Mouse (Mus musculus): Measurements from ENCODE around the gene Tas1r3. TPM values are rescaled to one million over a fixed set of nuclear protein-coding genes. Genes with fewer than 3 reads are reported as not detected.
A peak's percentile ranks its signal among the peaks of the same experiment; 100 is the strongest.

Tas1r3 gene
- total and polyA plus RNA-seq, 3 experiments = 0.13 to 0.35 (median 0.16) TPM

DNA sequence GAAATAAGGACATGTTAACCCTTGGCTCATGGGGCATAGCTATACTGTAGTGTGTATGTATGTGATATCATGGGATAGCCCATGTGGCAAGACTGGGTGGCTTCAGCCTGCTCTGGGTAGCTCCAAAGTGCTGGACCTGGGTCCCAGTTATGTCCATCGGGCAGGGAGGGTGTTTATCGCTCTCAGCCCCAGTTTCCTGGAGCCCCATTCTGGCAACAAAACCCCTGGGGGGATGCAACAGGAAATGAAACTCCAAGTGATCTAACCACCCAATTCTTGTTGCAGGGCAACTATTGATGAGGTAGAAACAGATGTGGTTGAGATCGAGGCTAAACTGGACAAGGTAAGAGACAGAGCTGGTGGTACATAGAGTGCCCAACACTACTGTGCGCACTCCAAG is 32.7 kb upstream of the Tas1r3 start:
- Histone ChIP-seq H3K27me3 (ENCODE audit: control insufficient read depth, insufficient read depth, low read length) (no peaks in the 10 kb centered on the region), H3K79me2 (replicated peaks; ENCODE audit: control insufficient read depth, insufficient read depth, low read length) (peaks cover 10% of the 10 kb centered on the region; the same call in 1 of the 2 replicates), H3K27ac (peak overlapping the region; percentile 18; the same call in 1 of the 2 replicates), H3K9ac (ENCODE audit: low read depth, low read length) (no peak overlapping the region; the same call in 1 of the 2 replicates), H3K4me3 (peak overlapping the region; percentile 33; the same call in 1 of the 2 replicates), H3K4me1 (ENCODE audit: control insufficient read depth, insufficient read depth, low read length) (peaks cover 23% of the 10 kb centered on the region), H3K36me3 (ENCODE audit: control insufficient read depth, insufficient read depth, low read length) (peaks cover 3% of the 10 kb centered on the region)
- peak; percentile 5 to 18 for DNase-seq
- TF ChIP-seq POLR2A (IDR thresholded peaks at IDR 0.05; ENCODE audit: insufficient read depth, low read depth, low read length) (no peak), EP300 (IDR thresholded peaks at IDR 0.05; ENCODE audit: insufficient read depth, low read depth, low read length) (no peak), CTCF (IDR thresholded peaks at IDR 0.05) (no peak)
- intact Hi-C loops (cut with DNase I) = no loop called here
- WGBS = 57% methylated on average over 4 of the region's 4 CpGs

GRCm38 (mm10) chr4:155895216-155895615 is 32.1 kb upstream of the Tas1r3 start:
- peak overlapping the region; percentile 33 for H3K4me3 ChIP-seq
- H3K9ac ChIP-seq (ENCODE audit: low read depth, low read length) = peak overlapping the region; percentile 7
- DNase-seq = peak; percentile 66 to 74
- peak overlapping the region; percentile 76 for H3K27ac ChIP-seq
- H3K4me1 ChIP-seq (ENCODE audit: control insufficient read depth, insufficient read depth, low read length) = peaks cover 27% of the 10 kb centered on the region
- 27% methylated on average over 6 of the region's 6 CpGs for WGBS
- no peaks in the 10 kb centered on the region for H3K27me3 ChIP-seq (ENCODE audit: control insufficient read depth, insufficient read depth, low read length)
- peaks cover 3% of the 10 kb centered on the region for H3K36me3 ChIP-seq (ENCODE audit: control insufficient read depth, insufficient read depth, low read length)
- H3K79me2 ChIP-seq (replicated peaks; ENCODE audit: control insufficient read depth, insufficient read depth, low read length) = peaks cover 10% of the 10 kb centered on the region; the same call in 1 of the 2 replicates
- intact Hi-C loops (cut with DNase I) = no loop called here
- TF ChIP-seq CTCF (IDR thresholded peaks at IDR 0.05) (no peak), POLR2A (IDR thresholded peaks at IDR 0.05; ENCODE audit: insufficient read depth, low read depth, low read length) (0 out of 2 replicates have a peak, but pooled peaks have one; percentile 26), EP300 (IDR thresholded peaks at IDR 0.05; ENCODE audit: insufficient read depth, low read depth, low read length) (no peak)

GRCm38 (mm10) chr4:155894311-155894881 is 31.2 kb upstream of the Tas1r3 start:
- H3K9ac ChIP-seq (ENCODE audit: low read depth, low read length) = peak overlapping the region; percentile 6
- H3K36me3 ChIP-seq (ENCODE audit: control insufficient read depth, insufficient read depth, low read length) = peaks cover 3% of the 10 kb centered on the region
- no peak for TF ChIP-seq EP300 (IDR thresholded peaks at IDR 0.05; ENCODE audit: insufficient read depth, low read depth, low read length)
- TF ChIP-seq POLR2A (IDR thresholded peaks at IDR 0.05; ENCODE audit: insufficient read depth, low read depth, low read length) = 0 out of 2 replicates have a peak, but pooled peaks have one; percentile 23
- TF ChIP-seq CTCF (IDR thresholded peaks at IDR 0.05) = peak; percentile 21
- 6% methylated on average over 8 of the region's 8 CpGs for WGBS
- peak overlapping the region; percentile 33 for H3K4me3 ChIP-seq
- peaks cover 10% of the 10 kb centered on the region; the same call in 1 of the 2 replicates for H3K79me2 ChIP-seq (replicated peaks; ENCODE audit: control insufficient read depth, insufficient read depth, low read length)
- intact Hi-C loops (cut with DNase I) = loop anchor here (5.0 kb wide), 1 partner anchor 218 kb away; no protein-coding TSS in a partner anchor
- peak overlapping the region; percentile 76 for H3K27ac ChIP-seq
- no peaks in the 10 kb centered on the region for H3K27me3 ChIP-seq (ENCODE audit: control insufficient read depth, insufficient read depth, low read length)
- H3K4me1 ChIP-seq (ENCODE audit: control insufficient read depth, insufficient read depth, low read length) = peaks cover 27% of the 10 kb centered on the region
- DNase-seq = peak; percentile 88 to 89

GRCm38 (mm10) chr4:155893212-155893690 is 30.1 kb upstream of the Tas1r3 start:
- Histone ChIP-seq H3K4me3 (peak overlapping the region; percentile 23; the same call in 1 of the 2 replicates), H3K27ac (peak overlapping the region; percentile 76), H3K9ac (ENCODE audit: low read depth, low read length) (peak overlapping the region; percentile 39), H3K36me3 (ENCODE audit: control insufficient read depth, insufficient read depth, low read length) (peaks cover 3% of the 10 kb centered on the region), H3K27me3 (ENCODE audit: control insufficient read depth, insufficient read depth, low read length) (no peaks in the 10 kb centered on the region), H3K79me2 (replicated peaks; ENCODE audit: control insufficient read depth, insufficient read depth, low read length) (peaks cover 10% of the 10 kb centered on the region; the same call in 1 of the 2 replicates), H3K4me1 (ENCODE audit: control insufficient read depth, insufficient read depth, low read length) (peaks cover 27% of the 10 kb centered on the region)
- TF ChIP-seq CTCF (IDR thresholded peaks at IDR 0.05) = no peak
- no peak for TF ChIP-seq POLR2A (IDR thresholded peaks at IDR 0.05; ENCODE audit: insufficient read depth, low read depth, low read length)
- TF ChIP-seq EP300 (IDR thresholded peaks at IDR 0.05; ENCODE audit: insufficient read depth, low read depth, low read length) = no peak
- WGBS = 57% methylated on average over 8 of the region's 8 CpGs
- intact Hi-C loops (cut with DNase I) = loop anchor here (2.0 to 5.0 kb wide), 3 partner anchors 24 to 219 kb away; partner anchors contain the start of genes Cptp, Ints11 and Ube2j2
- DNase-seq = peak; percentile 2 to 15

DNA sequence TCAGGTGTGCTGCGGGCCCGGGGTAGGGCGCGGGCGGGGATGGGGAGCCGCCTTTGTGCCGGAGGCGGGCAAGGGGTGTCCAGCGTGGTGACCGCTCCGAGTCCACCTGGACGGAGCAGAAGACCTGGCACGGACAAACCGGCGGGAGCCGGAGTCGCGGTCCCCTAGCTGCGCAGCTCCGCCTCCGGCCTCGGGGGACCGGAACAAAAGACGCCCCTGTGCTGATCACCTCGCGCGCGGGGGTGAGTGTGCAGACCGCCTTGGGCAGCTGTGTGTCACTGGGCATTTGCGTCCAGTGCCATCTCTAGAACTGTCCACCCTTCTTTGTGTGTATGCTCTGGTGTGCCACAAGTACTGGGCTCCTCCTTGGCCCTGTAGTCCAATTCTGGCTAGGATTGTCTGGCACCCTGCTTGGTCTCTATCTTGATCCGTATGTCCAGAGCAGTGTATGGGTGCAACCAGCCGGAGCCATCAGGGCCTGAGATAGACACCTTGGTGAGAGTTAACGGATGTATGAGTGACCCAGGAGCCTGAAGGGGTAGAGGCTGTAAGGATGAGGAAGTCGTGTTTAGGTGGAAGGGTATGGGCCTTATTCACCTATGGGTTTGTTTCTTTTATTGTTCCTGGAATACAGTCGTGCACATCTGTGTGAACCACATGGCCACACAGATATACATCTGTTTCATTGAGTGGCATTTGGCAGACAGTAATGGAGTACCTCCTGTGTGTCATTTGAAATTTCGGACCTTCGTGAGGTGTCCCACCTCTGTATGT is 29.5 kb upstream of the Tas1r3 start:
- H3K27me3 ChIP-seq (ENCODE audit: control insufficient read depth, insufficient read depth, low read length) = no peaks in the 10 kb centered on the region
- peaks cover 10% of the 10 kb centered on the region; the same call in 1 of the 2 replicates for H3K79me2 ChIP-seq (replicated peaks; ENCODE audit: control insufficient read depth, insufficient read depth, low read length)
- peaks cover 27% of the 10 kb centered on the region for H3K4me1 ChIP-seq (ENCODE audit: control insufficient read depth, insufficient read depth, low read length)
- peak overlapping the region; percentile 96 for H3K4me3 ChIP-seq
- 5% methylated on average over 37 of the region's 37 CpGs for WGBS
- peak overlapping the region; percentile 98 for H3K9ac ChIP-seq (ENCODE audit: low read depth, low read length)
- DNase-seq = no peak
- intact Hi-C loops (cut with DNase I) = loop anchor here (2.0 to 5.0 kb wide), 3 partner anchors 24 to 220 kb away; partner anchors contain the start of genes Cptp, Ints11 and Ube2j2
- H3K36me3 ChIP-seq (ENCODE audit: control insufficient read depth, insufficient read depth, low read length) = peaks cover 3% of the 10 kb centered on the region
- no peak for TF ChIP-seq CTCF (IDR thresholded peaks at IDR 0.05)
- TF ChIP-seq POLR2A (IDR thresholded peaks at IDR 0.05; ENCODE audit: insufficient read depth, low read depth, low read length) = no peak
- no peak for TF ChIP-seq EP300 (IDR thresholded peaks at IDR 0.05; ENCODE audit: insufficient read depth, low read depth, low read length)
- H3K27ac ChIP-seq = peak overlapping the region; percentile 96
